Mouse (Mus musculus): ENCODE measurements at regions not wholly inside any gene's neighbourhood (a gene's known extent, or its start where the extent isn't known, plus 50 kb on each side); places are given as distances from the start of the nearest gene placed in this dataset.

GRCm38 (mm10) chr12:25265560-25266525 is 168.9 kb upstream of the Id2 start:
- TF ChIP-seq POLR2A (IDR thresholded peaks at IDR 0.05; ENCODE audit: borderline replicate concordance, low read depth, low read length) (no peak), CTCF (IDR thresholded peaks at IDR 0.05; ENCODE audit: low read depth, low read length) (no peak)
- no peak overlapping the region for H3K27ac ChIP-seq (ENCODE audit: insufficient read depth, low read depth, low read length)

GRCm38 (mm10) chr12:25265066-25265465 is 168.1 kb upstream of the Id2 start:
- TF ChIP-seq CTCF (IDR thresholded peaks at IDR 0.05; ENCODE audit: low read depth, low read length) (no peak), POLR2A (IDR thresholded peaks at IDR 0.05; ENCODE audit: borderline replicate concordance, low read depth, low read length) (no peak)
- Histone ChIP-seq H3K4me3 (ENCODE audit: insufficient read depth, low read length) (no peak overlapping the region), H3K4me1 (ENCODE audit: control insufficient read depth, insufficient read depth, low read length) (peaks cover 22% of the 10 kb centered on the region), H3K27ac (ENCODE audit: insufficient read depth, low read depth, low read length) (no peak overlapping the region)

More at GRCm38 (mm10) chr12:25265560-25266525, 168.9 kb upstream of the Id2 start:
- no peak overlapping the region for H3K4me3 ChIP-seq (ENCODE audit: insufficient read depth, low read length)
- peaks cover 24% of the 10 kb centered on the region for H3K4me1 ChIP-seq (ENCODE audit: control insufficient read depth, insufficient read depth, low read length)

- no peak overlapping the region for H3K4me3 ChIP-seq (ENCODE audit: insufficient read depth, low read length)
- no peak for TF ChIP-seq CTCF (IDR thresholded peaks at IDR 0.05; ENCODE audit: low read depth, low read length)
- TF ChIP-seq POLR2A (IDR thresholded peaks at IDR 0.05; ENCODE audit: borderline replicate concordance, low read depth, low read length): no peak
- H3K4me1 ChIP-seq (ENCODE audit: control insufficient read depth, insufficient read depth, low read length): peaks cover 16% of the 10 kb centered on the region
- no peak overlapping the region for H3K27ac ChIP-seq (ENCODE audit: insufficient read depth, low read depth, low read length)
Observed at GRCm38 (mm10) chr12:25264408-25264807, 167.5 kb upstream of the Id2 start.

DNA sequence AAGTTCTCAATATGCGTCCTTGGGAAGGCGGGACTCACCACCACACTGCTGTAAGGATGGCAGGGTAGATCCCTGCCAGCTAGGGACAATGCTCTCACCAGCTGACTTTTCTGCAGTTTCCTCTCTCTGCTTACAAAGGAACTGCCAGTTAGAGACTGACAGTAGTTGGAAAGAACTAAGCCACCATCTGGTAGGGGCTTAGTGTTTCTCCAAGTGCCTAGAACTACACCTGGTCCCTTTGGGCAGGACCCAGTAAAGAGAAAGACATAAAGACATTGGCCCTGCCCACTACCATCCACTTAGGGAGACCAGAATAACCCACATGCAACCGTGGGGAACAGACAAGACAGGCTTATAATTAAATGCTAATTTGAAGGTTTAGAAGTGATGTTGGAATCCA is 165.5 kb upstream of the Id2 start:
- Histone ChIP-seq H3K27ac (ENCODE audit: insufficient read depth, low read depth, low read length) (no peak overlapping the region), H3K4me3 (ENCODE audit: insufficient read depth, low read length) (no peak overlapping the region), H3K4me1 (ENCODE audit: control insufficient read depth, insufficient read depth, low read length) (no peaks in the 10 kb centered on the region)
- TF ChIP-seq POLR2A (IDR thresholded peaks at IDR 0.05; ENCODE audit: borderline replicate concordance, low read depth, low read length) (no peak), CTCF (IDR thresholded peaks at IDR 0.05; ENCODE audit: low read depth, low read length) (no peak)

DNA sequence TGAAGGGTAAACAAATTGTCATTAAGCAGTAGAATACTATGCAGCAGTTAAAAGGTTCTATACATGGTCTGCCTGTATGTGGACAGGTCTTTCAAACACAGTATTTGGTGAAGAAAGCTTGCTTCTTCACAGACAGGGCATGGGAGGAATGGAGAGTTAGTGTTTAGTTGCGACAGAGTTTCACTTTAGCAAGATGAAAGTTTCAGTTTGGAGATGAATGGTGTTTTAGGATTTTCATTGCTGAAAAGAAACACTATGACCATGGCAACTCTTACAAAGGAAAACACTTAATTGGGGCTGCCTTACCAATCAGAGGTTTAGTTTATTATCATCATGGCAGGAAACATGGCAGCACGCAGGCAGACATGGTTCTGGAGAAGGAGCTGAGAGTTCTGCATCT is 162.2 kb upstream of the Id2 start:
- TF ChIP-seq CTCF (IDR thresholded peaks at IDR 0.05; ENCODE audit: low read depth, low read length) (no peak), POLR2A (IDR thresholded peaks at IDR 0.05; ENCODE audit: borderline replicate concordance, low read depth, low read length) (no peak)
- Histone ChIP-seq H3K27ac (ENCODE audit: insufficient read depth, low read depth, low read length) (no peak overlapping the region), H3K4me1 (ENCODE audit: control insufficient read depth, insufficient read depth, low read length) (no peaks in the 10 kb centered on the region), H3K4me3 (ENCODE audit: insufficient read depth, low read length) (no peak overlapping the region)

GRCm38 (mm10) chr12:25256268-25256667 is 159.3 kb upstream of the Id2 start:
- no peak for TF ChIP-seq CTCF (IDR thresholded peaks at IDR 0.05; ENCODE audit: low read depth, low read length)
- no peak for TF ChIP-seq POLR2A (IDR thresholded peaks at IDR 0.05; ENCODE audit: borderline replicate concordance, low read depth, low read length)
- peaks cover 4% of the 10 kb centered on the region for H3K4me1 ChIP-seq (ENCODE audit: control insufficient read depth, insufficient read depth, low read length)
- no peak overlapping the region for H3K27ac ChIP-seq (ENCODE audit: insufficient read depth, low read depth, low read length)
- no peak overlapping the region for H3K4me3 ChIP-seq (ENCODE audit: insufficient read depth, low read length)

DNA sequence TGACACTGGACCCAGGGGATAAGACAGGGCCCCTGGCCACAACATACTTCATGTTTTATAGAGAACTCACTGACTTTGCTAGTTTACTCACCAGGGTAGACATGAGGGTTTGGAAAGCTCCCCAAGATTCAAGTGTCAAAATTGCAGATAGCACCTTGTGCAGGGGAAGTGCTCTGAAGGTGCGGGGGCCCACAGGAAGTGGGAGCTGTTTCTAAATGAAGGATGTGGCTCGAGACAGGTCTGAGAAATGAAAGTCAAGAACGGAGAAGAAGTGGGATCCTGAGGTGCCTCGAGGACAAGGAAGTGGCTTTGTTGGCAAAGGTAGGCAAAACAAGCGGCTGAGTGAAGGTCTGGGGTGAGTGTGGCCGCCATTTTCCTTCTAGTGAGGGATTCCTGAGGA is 157.8 kb upstream of the Id2 start:
- H3K27ac ChIP-seq (ENCODE audit: insufficient read depth, low read depth, low read length): no peak overlapping the region
- H3K4me1 ChIP-seq (ENCODE audit: control insufficient read depth, insufficient read depth, low read length): peaks cover 4% of the 10 kb centered on the region
- TF ChIP-seq CTCF (IDR thresholded peaks at IDR 0.05; ENCODE audit: low read depth, low read length) (no peak), POLR2A (IDR thresholded peaks at IDR 0.05; ENCODE audit: borderline replicate concordance, low read depth, low read length) (no peak)
- H3K4me3 ChIP-seq (ENCODE audit: insufficient read depth, low read length): no peak overlapping the region

- Histone ChIP-seq H3K4me1 (ENCODE audit: control insufficient read depth, insufficient read depth, low read length) (peaks cover 12% of the 10 kb centered on the region), H3K4me3 (ENCODE audit: insufficient read depth, low read length) (no peak overlapping the region), H3K27ac (ENCODE audit: insufficient read depth, low read depth, low read length) (no peak overlapping the region)
- TF ChIP-seq CTCF (IDR thresholded peaks at IDR 0.05; ENCODE audit: low read depth, low read length) (no peak), POLR2A (IDR thresholded peaks at IDR 0.05; ENCODE audit: borderline replicate concordance, low read depth, low read length) (no peak)
Observed at GRCm38 (mm10) chr12:25252776-25253510, 156.0 kb upstream of the Id2 start.

DNA sequence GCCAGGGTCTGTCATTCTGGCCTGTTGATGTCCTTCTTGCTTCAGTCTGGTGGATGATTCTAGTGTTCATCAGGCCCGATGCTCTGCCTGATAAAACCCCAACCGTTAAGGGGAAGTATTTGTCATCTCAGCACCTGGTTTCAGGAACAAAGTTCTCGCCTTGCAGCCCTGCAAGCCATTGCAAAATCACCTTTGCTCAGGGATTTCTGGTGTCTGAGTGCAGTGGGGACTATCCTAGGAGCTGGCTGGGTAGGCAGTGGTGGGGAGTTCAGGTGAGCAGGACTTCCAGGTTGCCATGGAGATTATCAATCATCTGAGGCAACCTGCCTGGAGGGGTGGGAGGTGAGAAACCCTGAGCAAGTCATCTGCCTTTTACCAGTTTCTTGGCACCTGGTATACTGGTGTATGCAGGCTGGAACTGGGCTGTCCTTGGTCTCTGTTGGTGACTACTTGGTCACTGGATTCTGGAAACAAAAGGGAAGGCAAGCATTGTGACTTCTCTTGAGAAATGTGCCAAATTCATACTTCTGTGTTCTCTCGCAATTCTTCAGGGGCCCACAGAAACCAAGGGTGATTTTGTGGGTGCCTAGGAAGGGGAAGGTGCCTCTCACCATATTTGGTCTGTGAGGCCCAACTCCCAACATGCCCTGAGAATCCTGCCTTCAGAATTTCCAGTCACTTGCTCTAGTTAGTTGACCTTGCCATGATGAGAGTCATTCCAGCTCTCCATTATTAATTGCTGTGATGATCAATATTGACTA is 154.7 kb upstream of the Id2 start:
- Histone ChIP-seq H3K4me1 (ENCODE audit: control insufficient read depth, insufficient read depth, low read length) (peaks cover 12% of the 10 kb centered on the region), H3K4me3 (ENCODE audit: insufficient read depth, low read length) (no peak overlapping the region), H3K27ac (ENCODE audit: insufficient read depth, low read depth, low read length) (no peak overlapping the region)
- TF ChIP-seq POLR2A (IDR thresholded peaks at IDR 0.05; ENCODE audit: borderline replicate concordance, low read depth, low read length) (no peak), CTCF (IDR thresholded peaks at IDR 0.05; ENCODE audit: low read depth, low read length) (no peak)

Data from bone marrow macrophage, adult 2 months (primary cell).